Mouse (Mus musculus) thymus, postnatal 0 days (tissue): Measurements from ENCODE around the gene Tunar. TPM values are rescaled to one million over a fixed set of nuclear protein-coding genes. Genes with fewer than 3 reads are reported as not detected.

Source experiments
- DNase-seq: peaks from one replicate; pipeline ENCODE4 v3.0.0-alpha.2; 2015; ENCODE audit warnings: low spot score
- polyA plus RNA-seq: library from polyadenylated mRNA; unstranded; fragments of >200 nt; fragmentation: Nextera tagmentation; extraction: Ambion mirVana; gene quantifications from 2 replicates; pipeline ENCODE4 v1.2.1, GENCODE M21; 2015

Tunar gene
- polyA plus RNA-seq, 1 experiment from 2014 or later, result not detected

GRCm38 (mm10) chr12:105398172-105398571 is 64.5 kb downstream of the Tunar start:
- DNase-seq, result no peak

GRCm38 (mm10) chr12:105403742-105404141 is 70.1 kb downstream of the Tunar start:
- no peak for DNase-seq

- DNase-seq, result no peak
These were observed 72.3 kb downstream of the Tunar start for GRCm38 (mm10) chr12:105406008-105406407.

GRCm38 (mm10) chr12:105413909-105414308 is 80.2 kb downstream of the Tunar start:
- no peak for DNase-seq

- no peak for DNase-seq
These were observed 86.8 kb downstream of the Tunar start for GRCm38 (mm10) chr12:105420476-105420875.

- DNase-seq, result no peak
These were observed 92.9 kb downstream of the Tunar start for GRCm38 (mm10) chr12:105426541-105426940.

- peak; percentile 18 for DNase-seq
These were observed 93.5 kb downstream of the Tunar start for GRCm38 (mm10) chr12:105427039-105427757.

GRCm38 (mm10) chr12:105431872-105432271 is 98.2 kb downstream of the Tunar start:
- no peak for DNase-seq

GRCm38 (mm10) chr12:105432807-105433206 is 99.1 kb downstream of the Tunar start:
- no peak for DNase-seq

Other genes starting within 250 kb of the Tunar start
- gene Tcl1b2, start 187.9 kb upstream of the Tunar start, polyA plus RNA-seq, result not detected in 2 replicates
- not detected in 2 replicates for gene Tcl1b1, start 174.2 kb upstream of the Tunar start, polyA plus RNA-seq
- gene Tcl1b5, start 157.5 kb upstream of the Tunar start, polyA plus RNA-seq, result not detected in 2 replicates
- not detected in 2 replicates for gene Tcl1b3, start 142.8 kb upstream of the Tunar start, polyA plus RNA-seq
- not detected in 2 replicates for gene Tcl1b4, start 131.9 kb upstream of the Tunar start, polyA plus RNA-seq
- gene Tcl1, start 111.1 kb upstream of the Tunar start, polyA plus RNA-seq, result not detected in 2 replicates
- gene D430019H16Rik, start 120.0 kb downstream of the Tunar start, polyA plus RNA-seq, result 0.19 and 0.36 TPM in 2 replicates
- gene Bdkrb2, start 229.4 kb downstream of the Tunar start, polyA plus RNA-seq, result 1.7 and 1.8 TPM in 2 replicates